Mouse (Mus musculus) small intestine, adult 2 months (tissue): ENCODE results near the gene Fam83f. TPM values are rescaled to one million over a fixed set of nuclear protein-coding genes. Genes with fewer than 3 reads are reported as not detected.

Experiments
- H3K27ac ChIP-seq: fragments of 200-500 bp; 2 replicates; pipeline ENCODE4 v1.5.1; 2012; ENCODE audit warnings: low read depth, low read length, control low read depth, inconsistent platforms; ENCODE audit not compliant: insufficient read depth
- H3K27me3 ChIP-seq: fragments of 200-500 bp; 2 replicates; pipeline ENCODE4 v1.6.1; 2012; ENCODE audit warnings: mild to moderate bottlenecking, moderate library complexity, low read length, inconsistent platforms; ENCODE audit not compliant: control insufficient read depth, insufficient read depth
- H3K36me3 ChIP-seq: fragments of 200-500 bp; 2 replicates; pipeline ENCODE4 v1.6.1; 2012; ENCODE audit warnings: mild to moderate bottlenecking, low read length, control low read depth, inconsistent platforms; ENCODE audit not compliant: control insufficient read depth, insufficient read depth
- H3K4me1 ChIP-seq: fragments of 200-500 bp; 2 replicates; pipeline ENCODE4 v1.6.1; 2012; ENCODE audit warnings: low read length, inconsistent platforms, mixed read lengths; ENCODE audit not compliant: control insufficient read depth, insufficient read depth, insufficient read length
- H3K4me3 ChIP-seq: fragments of 200-500 bp; 2 replicates; pipeline ENCODE4 v1.5.1; 2012; ENCODE audit warnings: low read depth, mild to moderate bottlenecking, control low read depth, inconsistent platforms, low read length, moderate library complexity
- CTCF ChIP-seq: fragments of 200-500 bp; IDR thresholded peaks from 2 replicates; pipeline ENCODE4 v1.5.1; 2012; ENCODE audit warnings: low read depth, mild to moderate bottlenecking, control low read depth, inconsistent platforms, low read length, moderate library complexity, mixed read lengths; ENCODE audit not compliant: insufficient replicate concordance, insufficient read length; ENCODE audit errors: extremely low read depth
- POLR2A ChIP-seq: fragments of 200-500 bp; IDR thresholded peaks from 2 replicates; pipeline ENCODE4 v1.6.1; 2012; ENCODE audit warnings: low read depth, mild to moderate bottlenecking, control low read depth, inconsistent platforms, low read length, moderate library complexity
- WGBS: fragments of 180-500 bp; shearing (Covaris S2); methylation state at CpG from one replicate; pipeline ENCODE4 v1.1.7; 2018; 5-methylcytosine and 5-hydroxymethylcytosine counted together
- polyA plus RNA-seq: library from polyadenylated mRNA; depleted of rRNA; stranded (reverse); fragments of >200 nt; gene quantifications from 2 replicates; pipeline ENCODE4 v1.2.3, GENCODE M21; 2012

The Fam83f gene
- polyA plus RNA-seq, 1 experiment: 21.5 TPM

GRCm38 (mm10) chr15:80683151-80683550 is 11.5 kb downstream of the Fam83f start:
- H3K27ac ChIP-seq: peak overlapping the region; percentile 6; the same call in 1 of the 2 replicates
- no peak for TF ChIP-seq CTCF
- TF ChIP-seq POLR2A: no peak
- no peak overlapping the region for H3K4me3 ChIP-seq
- 0 out of 2 replicates have a peak, but pooled peaks cover 2% of the 10 kb centered on the region for H3K36me3 ChIP-seq
- H3K4me1 ChIP-seq: peaks cover 43% of the 10 kb centered on the region
- WGBS: 37% methylated on average over 6 of the region's 6 CpGs
- H3K27me3 ChIP-seq: no peaks in the 10 kb centered on the region

- Histone ChIP-seq H3K27me3 (no peaks in the 10 kb centered on the region), H3K36me3 (0 out of 2 replicates have a peak, but pooled peaks cover 2% of the 10 kb centered on the region), H3K27ac (no peak overlapping the region), H3K4me1 (peaks cover 43% of the 10 kb centered on the region), H3K4me3 (no peak overlapping the region)
- 76% methylated on average over 3 of the region's 3 CpGs for WGBS
- no peak for TF ChIP-seq POLR2A
- TF ChIP-seq CTCF: no peak
These were observed 12.3 kb downstream of the Fam83f start for GRCm38 (mm10) chr15:80683990-80684389.

DNA sequence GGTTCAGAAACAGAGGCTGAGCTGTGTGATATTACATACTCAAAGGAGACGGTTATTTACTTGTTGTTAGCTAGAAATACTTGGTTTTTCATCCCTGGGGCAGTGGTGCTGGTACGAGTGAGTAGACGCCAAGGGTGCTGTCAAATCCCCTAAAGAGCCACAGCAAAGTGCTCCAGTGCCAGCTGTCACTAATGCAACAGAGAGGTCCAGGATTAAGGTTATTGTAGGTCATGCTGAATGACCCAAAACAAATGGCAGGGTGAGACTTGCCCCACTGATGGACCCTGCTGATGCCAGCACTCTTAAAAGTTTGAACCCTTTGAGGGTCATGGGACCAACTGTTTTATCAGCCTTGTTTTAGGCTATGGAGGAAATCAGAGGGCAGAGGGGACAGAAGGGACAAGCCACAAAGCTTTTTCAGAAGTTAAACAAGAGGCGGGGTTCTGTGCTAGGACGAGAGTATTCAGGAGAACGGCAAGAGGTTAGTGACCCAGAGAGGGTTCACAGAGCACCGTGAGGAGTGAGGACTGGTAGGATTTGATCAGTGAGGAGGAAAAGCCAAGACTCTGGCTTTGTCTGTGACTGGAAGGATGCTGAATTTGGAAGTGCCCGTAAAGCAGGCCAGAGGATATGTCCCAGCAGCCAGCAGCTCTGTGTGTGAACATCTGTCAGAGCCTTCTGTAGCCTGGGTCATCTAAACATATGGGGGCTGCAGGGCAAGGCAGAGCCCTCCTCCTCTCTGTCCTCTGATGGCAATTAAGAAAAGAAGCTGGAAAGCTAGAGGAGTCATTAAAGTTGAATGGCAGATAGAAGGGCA is 13.3 kb downstream of the Fam83f start:
- Histone ChIP-seq H3K27ac (no peak overlapping the region), H3K4me1 (peaks cover 33% of the 10 kb centered on the region), H3K4me3 (no peak overlapping the region), H3K36me3 (0 out of 2 replicates have a peak, but pooled peaks cover 2% of the 10 kb centered on the region), H3K27me3 (no peaks in the 10 kb centered on the region)
- no peak for TF ChIP-seq CTCF
- 72% methylated on average over 8 of the region's 8 CpGs for WGBS

DNA sequence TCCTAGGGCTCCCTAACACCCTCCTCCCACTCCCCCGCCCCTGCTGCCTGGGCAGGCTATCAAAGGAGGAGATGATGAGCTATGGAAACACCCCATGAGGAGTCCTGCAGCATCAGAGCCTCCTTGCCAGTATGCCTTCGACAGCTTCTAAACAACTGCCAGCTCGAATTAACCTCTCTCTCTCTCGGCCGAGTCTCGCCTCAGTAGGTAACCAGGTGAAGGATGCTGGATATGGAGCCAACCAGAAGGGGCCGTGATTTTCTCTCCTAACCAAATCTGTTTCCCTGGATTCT is 13.9 kb downstream of the Fam83f start:
- WGBS: 77% methylated on average over 7 of the region's 7 CpGs
- Histone ChIP-seq H3K4me3 (no peak overlapping the region), H3K36me3 (0 out of 2 replicates have a peak, but pooled peaks cover 3% of the 10 kb centered on the region), H3K27ac (no peak overlapping the region), H3K4me1 (peaks cover 31% of the 10 kb centered on the region), H3K27me3 (no peaks in the 10 kb centered on the region)
- TF ChIP-seq POLR2A (no peak), CTCF (no peak)

GRCm38 (mm10) chr15:80688536-80688935 is 16.9 kb downstream of the Fam83f start:
- H3K27me3 ChIP-seq: no peaks in the 10 kb centered on the region
- no peak overlapping the region for H3K4me3 ChIP-seq
- TF ChIP-seq CTCF (no peak), POLR2A (no peak)
- no peak overlapping the region for H3K27ac ChIP-seq
- H3K36me3 ChIP-seq: peaks cover 16% of the 10 kb centered on the region; the same call in 1 of the 2 replicates
- peaks cover 3% of the 10 kb centered on the region; the same call in 1 of the 2 replicates for H3K4me1 ChIP-seq
- 49% methylated on average over 7 of the region's 7 CpGs for WGBS

- H3K36me3 ChIP-seq: peaks cover 20% of the 10 kb centered on the region; the same call in 1 of the 2 replicates
- no peaks in the 10 kb centered on the region; the same call in 1 of the 2 replicates for H3K4me1 ChIP-seq
- H3K27ac ChIP-seq: no peak overlapping the region
- H3K4me3 ChIP-seq: no peak overlapping the region
- no peak for TF ChIP-seq POLR2A
- no peak for TF ChIP-seq CTCF
- no peaks in the 10 kb centered on the region for H3K27me3 ChIP-seq
- WGBS: 84% methylated on average over 3 of the region's 3 CpGs
These were observed 21.8 kb downstream of the Fam83f start for GRCm38 (mm10) chr15:80693492-80693891.

DNA sequence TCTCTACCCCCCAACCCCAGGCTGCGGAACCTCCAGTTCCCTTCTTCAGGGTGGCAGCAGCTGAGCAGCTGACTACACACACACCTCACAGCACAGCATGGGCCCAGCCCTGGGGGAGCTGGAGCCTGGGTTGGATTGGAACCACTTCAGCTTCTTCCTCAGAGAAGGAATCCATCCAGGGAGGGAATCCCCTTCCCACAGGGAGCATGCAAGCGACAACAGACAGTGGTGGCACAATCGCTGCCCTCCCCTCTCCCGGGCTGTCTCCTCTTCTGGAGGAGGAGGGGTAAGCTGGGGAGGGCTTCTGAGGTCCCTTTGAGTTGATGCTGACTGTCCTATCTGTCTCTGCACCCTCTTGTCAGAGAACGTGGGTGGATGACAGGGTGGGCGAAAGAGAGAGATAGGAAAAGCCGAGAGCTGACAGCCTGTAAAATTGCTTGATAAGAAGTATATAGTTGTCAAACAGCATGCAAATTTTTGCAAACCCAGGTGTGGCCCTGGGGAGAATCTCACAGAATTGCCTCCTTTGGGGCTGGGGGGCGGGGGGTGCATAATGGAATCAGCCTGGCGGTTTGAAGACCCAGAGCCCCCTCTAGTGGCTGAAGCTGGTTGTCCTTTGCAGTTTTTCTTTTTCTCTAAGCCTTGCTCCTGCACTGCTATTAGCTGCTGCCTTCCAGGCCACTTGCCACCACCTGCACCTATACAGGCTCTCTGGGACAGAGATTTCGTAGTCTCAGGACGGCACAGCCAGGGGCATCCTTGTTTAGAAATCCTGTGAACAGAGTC is 22.7 kb downstream of the Fam83f start:
- no peaks in the 10 kb centered on the region for H3K4me1 ChIP-seq
- H3K36me3 ChIP-seq: peaks cover 23% of the 10 kb centered on the region; the same call in 1 of the 2 replicates
- no peak overlapping the region for H3K4me3 ChIP-seq
- 58% methylated on average over 11 of the region's 11 CpGs for WGBS
- H3K27ac ChIP-seq: no peak overlapping the region
- H3K27me3 ChIP-seq: no peaks in the 10 kb centered on the region
- no peak for TF ChIP-seq POLR2A
- TF ChIP-seq CTCF: peak; percentile 89; the same call in 1 of the 2 replicates
